Mouse (Mus musculus): Measurements from ENCODE around the gene Wdr61. TPM values are rescaled to one million over a fixed set of nuclear protein-coding genes. Genes with fewer than 3 reads are reported as not detected.

Gene Wdr61
- polyA plus RNA-seq, 1 experiment from 2014 or later: 90.1 TPM

GRCm38 (mm10) chr9:54707288-54707999, 26.9 kb downstream of the Wdr61 start:
- peak; percentile 30; the same call in 1 of the 2 replicates for ATAC-seq
- Histone ChIP-seq H3K4me1 (ENCODE audit: control insufficient read depth, insufficient read depth, low read depth, low read length) (no peaks in the 10 kb centered on the region), H3K27ac (ENCODE audit: low read depth, low read length) (no peak overlapping the region), H3K4me2 (ENCODE audit: low read length) (no peak overlapping the region), H3K4me3 (ENCODE audit: low read length) (no peak overlapping the region), H3K9ac (ENCODE audit: low read depth, low read length) (no peak overlapping the region), H3K9me3 (ENCODE audit: control insufficient read depth, low read length) (no peaks in the 10 kb centered on the region), H3K27me3 (replicated peaks; ENCODE audit: control insufficient read depth, insufficient read depth, low read length) (no peaks in the 10 kb centered on the region), H3K36me3 (ENCODE audit: control insufficient read depth, insufficient read depth, low read length) (peaks cover 11% of the 10 kb centered on the region; the same call in 1 of the 2 replicates)
- WGBS: 41% methylated on average over 8 of the region's 8 CpGs

- no peak overlapping the region for H3K9ac ChIP-seq (ENCODE audit: low read depth, low read length)
- H3K27me3 ChIP-seq (replicated peaks; ENCODE audit: control insufficient read depth, insufficient read depth, low read length): no peaks in the 10 kb centered on the region
- 0 out of 2 replicates have a peak, but pooled peaks cover 5% of the 10 kb centered on the region for H3K36me3 ChIP-seq (ENCODE audit: control insufficient read depth, insufficient read depth, low read length)
- 44% methylated on average over 1 of the region's 1 CpGs for WGBS
- 0 out of 2 replicates have a peak, but pooled peaks cover 1% of the 10 kb centered on the region for H3K4me1 ChIP-seq (ENCODE audit: control insufficient read depth, insufficient read depth, low read depth, low read length)
- H3K27ac ChIP-seq (ENCODE audit: low read depth, low read length): no peak overlapping the region
- H3K9me3 ChIP-seq (ENCODE audit: control insufficient read depth, low read length): no peaks in the 10 kb centered on the region
- no peak overlapping the region for H3K4me2 ChIP-seq (ENCODE audit: low read length)
- no peak for ATAC-seq
- H3K4me3 ChIP-seq (ENCODE audit: low read length): no peak overlapping the region
These were observed 28.8 kb downstream of the Wdr61 start for GRCm38 (mm10) chr9:54705561-54705960.

GRCm38 (mm10) chr9:54704361-54704760, 30.0 kb downstream of the Wdr61 start:
- no peak for ATAC-seq
- 0 out of 2 replicates have a peak, but pooled peaks cover 2% of the 10 kb centered on the region for H3K36me3 ChIP-seq (ENCODE audit: control insufficient read depth, insufficient read depth, low read length)
- H3K4me2 ChIP-seq (ENCODE audit: low read length): no peak overlapping the region
- no peaks in the 10 kb centered on the region for H3K27me3 ChIP-seq (replicated peaks; ENCODE audit: control insufficient read depth, insufficient read depth, low read length)
- H3K9me3 ChIP-seq (ENCODE audit: control insufficient read depth, low read length): no peaks in the 10 kb centered on the region
- H3K27ac ChIP-seq (ENCODE audit: low read depth, low read length): no peak overlapping the region
- H3K4me1 ChIP-seq (ENCODE audit: control insufficient read depth, insufficient read depth, low read depth, low read length): peaks cover 9% of the 10 kb centered on the region
- H3K9ac ChIP-seq (ENCODE audit: low read depth, low read length): no peak overlapping the region
- no peak overlapping the region for H3K4me3 ChIP-seq (ENCODE audit: low read length)
- 82% methylated on average over 5 of the region's 5 CpGs for WGBS

- no peak overlapping the region for H3K4me2 ChIP-seq (ENCODE audit: low read length)
- no peak overlapping the region for H3K9ac ChIP-seq (ENCODE audit: low read depth, low read length)
- peaks cover 9% of the 10 kb centered on the region for H3K4me1 ChIP-seq (ENCODE audit: control insufficient read depth, insufficient read depth, low read depth, low read length)
These were observed 31.7 kb downstream of the Wdr61 start for GRCm38 (mm10) chr9:54702581-54702980.

GRCm38 (mm10) chr9:54700746-54701145, 33.6 kb downstream of the Wdr61 start:
- Histone ChIP-seq H3K4me3 (ENCODE audit: low read length) (peak overlapping the region; percentile 78; the same call in 1 of the 2 replicates), H3K27me3 (replicated peaks; ENCODE audit: control insufficient read depth, insufficient read depth, low read length) (no peaks in the 10 kb centered on the region; the same call in 1 of the 2 replicates), H3K4me1 (ENCODE audit: control insufficient read depth, insufficient read depth, low read depth, low read length) (peaks cover 9% of the 10 kb centered on the region), H3K27ac (ENCODE audit: low read depth, low read length) (no peak overlapping the region), H3K36me3 (ENCODE audit: control insufficient read depth, insufficient read depth, low read length) (no peaks in the 10 kb centered on the region), H3K4me2 (ENCODE audit: low read length) (peak overlapping the region; percentile 86), H3K9me3 (ENCODE audit: control insufficient read depth, low read length) (peaks cover 5% of the 10 kb centered on the region; the same call in 1 of the 2 replicates), H3K9ac (ENCODE audit: low read depth, low read length) (no peak overlapping the region)
- no peak for ATAC-seq
- 76% methylated on average over 7 of the region's 7 CpGs for WGBS

More at GRCm38 (mm10) chr9:54702581-54702980, 31.7 kb downstream of the Wdr61 start:
- WGBS: 58% methylated on average over 2 of the region's 2 CpGs
- no peak overlapping the region for H3K4me3 ChIP-seq (ENCODE audit: low read length)
- H3K9me3 ChIP-seq (ENCODE audit: control insufficient read depth, low read length): no peaks in the 10 kb centered on the region
- no peaks in the 10 kb centered on the region for H3K36me3 ChIP-seq (ENCODE audit: control insufficient read depth, insufficient read depth, low read length)
- H3K27ac ChIP-seq (ENCODE audit: low read depth, low read length): no peak overlapping the region
- no peak for ATAC-seq
- H3K27me3 ChIP-seq (replicated peaks; ENCODE audit: control insufficient read depth, insufficient read depth, low read length): no peaks in the 10 kb centered on the region

- ATAC-seq: peak; percentile 15; the same call in 1 of the 2 replicates
- Histone ChIP-seq H3K4me3 (ENCODE audit: low read length) (peak overlapping the region; percentile 78), H3K36me3 (ENCODE audit: control insufficient read depth, insufficient read depth, low read length) (no peaks in the 10 kb centered on the region), H3K4me1 (ENCODE audit: control insufficient read depth, insufficient read depth, low read depth, low read length) (peaks cover 9% of the 10 kb centered on the region), H3K9ac (ENCODE audit: low read depth, low read length) (peak overlapping the region; percentile 86), H3K4me2 (ENCODE audit: low read length) (peak overlapping the region; percentile 86), H3K9me3 (ENCODE audit: control insufficient read depth, low read length) (peaks cover 5% of the 10 kb centered on the region; the same call in 1 of the 2 replicates), H3K27ac (ENCODE audit: low read depth, low read length) (no peak overlapping the region), H3K27me3 (replicated peaks; ENCODE audit: control insufficient read depth, insufficient read depth, low read length) (no peaks in the 10 kb centered on the region; the same call in 1 of the 2 replicates)
- WGBS: 22% methylated on average over 9 of the region's 9 CpGs
These were observed 34.2 kb downstream of the Wdr61 start for GRCm38 (mm10) chr9:54700174-54700475.

GRCm38 (mm10) chr9:54699345-54700173, 34.8 kb downstream of the Wdr61 start:
- WGBS: under 1% methylated on average over 77 of the region's 92 CpGs
- peak; percentile 79 for ATAC-seq

GRCm38 (mm10) chr9:54699087-54699344, 35.3 kb downstream of the Wdr61 start:
- H3K4me3 ChIP-seq (ENCODE audit: low read length): peak overlapping the region; percentile 78
- H3K9me3 ChIP-seq (ENCODE audit: control insufficient read depth, low read length): peaks cover 5% of the 10 kb centered on the region; the same call in 1 of the 2 replicates
- WGBS: 6% methylated on average over 27 of the region's 27 CpGs
- H3K27ac ChIP-seq (ENCODE audit: low read depth, low read length): no peak overlapping the region; the same call in 1 of the 2 replicates
- no peaks in the 10 kb centered on the region for H3K36me3 ChIP-seq (ENCODE audit: control insufficient read depth, insufficient read depth, low read length)
- H3K27me3 ChIP-seq (replicated peaks; ENCODE audit: control insufficient read depth, insufficient read depth, low read length): no peaks in the 10 kb centered on the region; the same call in 1 of the 2 replicates
- H3K4me1 ChIP-seq (ENCODE audit: control insufficient read depth, insufficient read depth, low read depth, low read length): peaks cover 9% of the 10 kb centered on the region
- H3K4me2 ChIP-seq (ENCODE audit: low read length): peak overlapping the region; percentile 86
- peak; percentile 59 for ATAC-seq
- H3K9ac ChIP-seq (ENCODE audit: low read depth, low read length): peak overlapping the region; percentile 86

More at GRCm38 (mm10) chr9:54699345-54700173, 34.8 kb downstream of the Wdr61 start:
- Histone ChIP-seq H3K27me3 (replicated peaks; ENCODE audit: control insufficient read depth, insufficient read depth, low read length) (no peaks in the 10 kb centered on the region; the same call in 1 of the 2 replicates), H3K36me3 (ENCODE audit: control insufficient read depth, insufficient read depth, low read length) (no peaks in the 10 kb centered on the region), H3K4me1 (ENCODE audit: control insufficient read depth, insufficient read depth, low read depth, low read length) (peaks cover 9% of the 10 kb centered on the region), H3K9ac (ENCODE audit: low read depth, low read length) (peak overlapping the region; percentile 86), H3K9me3 (ENCODE audit: control insufficient read depth, low read length) (peaks cover 5% of the 10 kb centered on the region; the same call in 1 of the 2 replicates), H3K4me2 (ENCODE audit: low read length) (peak overlapping the region; percentile 86), H3K4me3 (ENCODE audit: low read length) (peak overlapping the region; percentile 78), H3K27ac (ENCODE audit: low read depth, low read length) (peak overlapping the region; percentile 11)
